Mouse (Mus musculus): ENCODE measurements around the gene Pigt. TPM values are rescaled to one million over a fixed set of nuclear protein-coding genes. Genes with fewer than 3 reads are reported as not detected.

Gene Pigt
- polyA plus RNA-seq, 2 experiments, result 21.7 to 25.6 TPM

GRCm38 (mm10) chr2:164542132-164542531 lies 44.8 kb downstream of the Pigt start:
- H3K4me1 ChIP-seq (replicated peaks; ENCODE audit: control insufficient read depth in 2 of 2, insufficient read depth in 2 of 2, low read length in 1 of 2), result no peaks in the 10 kb centered on the region; a peak in 1 of 4 replicates
- H3K27ac ChIP-seq, result no peak overlapping the region
- no peak overlapping the region for H3K4me3 ChIP-seq (ENCODE audit: insufficient read depth in 1 of 2, low read depth in 2 of 2, low read length in 2 of 2)
- WGBS (ENCODE audit: insufficient replicate concordance), result 62% methylated on average over 5 of the region's 5 CpGs
- H3K9me3 ChIP-seq (ENCODE audit: control insufficient read depth, low read length), result no peaks in the 10 kb centered on the region
- H3K36me3 ChIP-seq (replicated peaks; ENCODE audit: control insufficient read depth, insufficient read depth, low read depth), result no peaks in the 10 kb centered on the region
- TF ChIP-seq CTCF (IDR thresholded peaks at IDR 0.05; ENCODE audit: low read depth), result no peak
- TF ChIP-seq EP300 (IDR thresholded peaks at IDR 0.05; ENCODE audit: low read depth), result no peak
- no peak for ATAC-seq (ENCODE audit: insufficient read depth)
- no peaks in the 10 kb centered on the region for H3K27me3 ChIP-seq (ENCODE audit: control insufficient read depth, insufficient read depth, low read length)
- no peak for DNase-seq (ENCODE audit: low read depth in 3 of 3, low spot score in 3 of 3)
- H3K9ac ChIP-seq (replicated peaks), result no peak overlapping the region
- no peak overlapping the region for H3K4me2 ChIP-seq (ENCODE audit: low read depth)

GRCm38 (mm10) chr2:164542598-164542997 lies 45.3 kb downstream of the Pigt start:
- ATAC-seq (ENCODE audit: insufficient read depth), result no peak
- TF ChIP-seq CTCF (IDR thresholded peaks at IDR 0.05; ENCODE audit: low read depth) (no peak), EP300 (IDR thresholded peaks at IDR 0.05; ENCODE audit: low read depth) (no peak)
- Histone ChIP-seq H3K9ac (replicated peaks) (no peak overlapping the region), H3K4me3 (ENCODE audit: insufficient read depth in 1 of 2, low read depth in 2 of 2, low read length in 2 of 2) (no peak overlapping the region), H3K4me2 (ENCODE audit: low read depth) (no peak overlapping the region), H3K27me3 (ENCODE audit: control insufficient read depth, insufficient read depth, low read length) (no peaks in the 10 kb centered on the region), H3K4me1 (replicated peaks; ENCODE audit: control insufficient read depth in 2 of 2, insufficient read depth in 2 of 2, low read length in 1 of 2) (no peaks in the 10 kb centered on the region; a peak in 1 of 4 replicates), H3K36me3 (replicated peaks; ENCODE audit: control insufficient read depth, insufficient read depth, low read depth) (no peaks in the 10 kb centered on the region), H3K9me3 (ENCODE audit: control insufficient read depth, low read length) (no peaks in the 10 kb centered on the region), H3K27ac (no peak overlapping the region)
- no peak for DNase-seq (ENCODE audit: low read depth in 3 of 3, low spot score in 3 of 3)
- WGBS (ENCODE audit: insufficient replicate concordance), result 55% methylated on average over 7 of the region's 7 CpGs

DNA sequence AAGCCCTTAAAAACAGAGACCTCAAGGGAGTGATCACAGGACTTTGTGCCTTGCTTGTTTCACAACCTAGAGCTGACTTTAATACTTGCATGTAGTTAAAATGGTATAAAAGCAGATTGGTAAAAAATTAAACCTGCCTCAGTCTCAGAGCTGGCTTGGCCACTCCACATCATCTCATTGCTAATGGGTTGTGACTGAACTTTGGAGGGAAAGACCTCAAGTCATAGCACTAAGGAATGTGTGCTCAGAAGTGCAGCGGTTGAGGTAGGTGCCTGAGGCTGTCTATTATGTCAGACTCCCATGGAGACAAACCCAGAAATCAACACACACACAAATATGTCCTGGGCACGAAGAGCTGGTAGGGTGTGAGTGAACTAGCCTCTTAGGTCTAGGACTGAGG lies 46.4 kb downstream of the Pigt start:
- Histone ChIP-seq H3K4me2 (ENCODE audit: low read depth) (no peak overlapping the region), H3K4me1 (replicated peaks; ENCODE audit: control insufficient read depth in 2 of 2, insufficient read depth in 2 of 2, low read length in 1 of 2) (no peaks in the 10 kb centered on the region; a peak in 1 of 4 replicates), H3K36me3 (replicated peaks; ENCODE audit: control insufficient read depth, insufficient read depth, low read depth) (no peaks in the 10 kb centered on the region), H3K4me3 (ENCODE audit: insufficient read depth in 1 of 2, low read depth in 2 of 2, low read length in 2 of 2) (no peak overlapping the region), H3K9ac (replicated peaks) (no peak overlapping the region), H3K27me3 (ENCODE audit: control insufficient read depth, insufficient read depth, low read length) (no peaks in the 10 kb centered on the region), H3K27ac (no peak overlapping the region), H3K9me3 (ENCODE audit: control insufficient read depth, low read length) (no peaks in the 10 kb centered on the region)
- no peak for TF ChIP-seq CTCF (IDR thresholded peaks at IDR 0.05; ENCODE audit: low read depth)
- no peak for TF ChIP-seq EP300 (IDR thresholded peaks at IDR 0.05; ENCODE audit: low read depth)
- 56% methylated on average over 2 of the region's 2 CpGs for WGBS (ENCODE audit: insufficient replicate concordance)
- no peak for ATAC-seq (ENCODE audit: insufficient read depth)
- DNase-seq (ENCODE audit: low read depth in 3 of 3, low spot score in 3 of 3), result no peak

GRCm38 (mm10) chr2:164544454-164545097 lies 47.3 kb downstream of the Pigt start:
- H3K9me3 ChIP-seq (ENCODE audit: control insufficient read depth, low read length), result no peaks in the 10 kb centered on the region
- no peak for DNase-seq (ENCODE audit: low read depth in 3 of 3, low spot score in 3 of 3)
- H3K4me3 ChIP-seq (ENCODE audit: insufficient read depth in 1 of 2, low read depth in 2 of 2, low read length in 2 of 2), result no peak overlapping the region
- H3K4me2 ChIP-seq (ENCODE audit: low read depth), result no peak overlapping the region
- TF ChIP-seq EP300 (IDR thresholded peaks at IDR 0.05; ENCODE audit: low read depth) (no peak), CTCF (IDR thresholded peaks at IDR 0.05; ENCODE audit: low read depth) (no peak)
- H3K27me3 ChIP-seq (ENCODE audit: control insufficient read depth, insufficient read depth, low read length), result no peaks in the 10 kb centered on the region
- 12% methylated on average over 5 of the region's 5 CpGs for WGBS (ENCODE audit: insufficient replicate concordance)
- no peak overlapping the region for H3K9ac ChIP-seq (replicated peaks)
- no peaks in the 10 kb centered on the region for H3K36me3 ChIP-seq (replicated peaks; ENCODE audit: control insufficient read depth, insufficient read depth, low read depth)
- no peaks in the 10 kb centered on the region; a peak in 1 of 4 replicates for H3K4me1 ChIP-seq (replicated peaks; ENCODE audit: control insufficient read depth in 2 of 2, insufficient read depth in 2 of 2, low read length in 1 of 2)
- ATAC-seq (ENCODE audit: insufficient read depth), result no peak
- H3K27ac ChIP-seq, result no peak overlapping the region

- ATAC-seq (ENCODE audit: insufficient read depth) (no peak), DNase-seq (ENCODE audit: low read depth in 3 of 3, low spot score in 3 of 3) (no peak)
- Histone ChIP-seq H3K36me3 (replicated peaks; ENCODE audit: control insufficient read depth, insufficient read depth, low read depth) (no peaks in the 10 kb centered on the region), H3K4me3 (ENCODE audit: insufficient read depth in 1 of 2, low read depth in 2 of 2, low read length in 2 of 2) (no peak overlapping the region), H3K27ac (no peak overlapping the region), H3K4me1 (replicated peaks; ENCODE audit: control insufficient read depth in 2 of 2, insufficient read depth in 2 of 2, low read length in 1 of 2) (no peaks in the 10 kb centered on the region), H3K27me3 (ENCODE audit: control insufficient read depth, insufficient read depth, low read length) (no peaks in the 10 kb centered on the region), H3K9ac (replicated peaks) (no peak overlapping the region), H3K9me3 (ENCODE audit: control insufficient read depth, low read length) (no peaks in the 10 kb centered on the region), H3K4me2 (ENCODE audit: low read depth) (no peak overlapping the region)
- TF ChIP-seq EP300 (IDR thresholded peaks at IDR 0.05; ENCODE audit: low read depth), result no peak
- no peak for TF ChIP-seq CTCF (IDR thresholded peaks at IDR 0.05; ENCODE audit: low read depth)
- 20% methylated on average over 4 of the region's 4 CpGs for WGBS (ENCODE audit: insufficient replicate concordance)
These were observed 52.0 kb downstream of the Pigt start for GRCm38 (mm10) chr2:164549338-164549737.
